Mouse (Mus musculus) urinary bladder, adult 2 months (tissue): Measurements from ENCODE around the gene Vpreb3. TPM values are rescaled to one million over a fixed set of nuclear protein-coding genes. Genes with fewer than 3 reads are reported as not detected.
"Not testable (repeated sequence)": the region's sequence is repeated elsewhere in the genome, so short reads cannot be mapped to it uniquely, and the experiment has no call there.

ENCODE experiments used
- DNase-seq: peaks from one replicate; pipeline ENCODE4 v3.0.0; 2022; ENCODE audit warnings: low spot score
- polyA plus RNA-seq: library from polyadenylated mRNA; depleted of rRNA; stranded (reverse); fragments of >200 nt; gene quantifications from 2 replicates; pipeline ENCODE4 v1.2.3, GENCODE M21; 2012; rRNA removed

The Vpreb3 gene
- polyA plus RNA-seq, 1 experiment = not detected

GRCm38 (mm10) chr10:75973846-75974245 is 31.0 kb downstream of the Vpreb3 start:
- no peak for DNase-seq

GRCm38 (mm10) chr10:75975216-75975615 is 32.4 kb downstream of the Vpreb3 start:
- DNase-seq = no peak

- no peak for DNase-seq
Measured at GRCm38 (mm10) chr10:75978119-75978834, 35.4 kb downstream of the Vpreb3 start.

- DNase-seq = no peak
Measured at GRCm38 (mm10) chr10:75978835-75979157, 35.9 kb downstream of the Vpreb3 start.

GRCm38 (mm10) chr10:75979432-75979831 is 36.6 kb downstream of the Vpreb3 start:
- no peak for DNase-seq

GRCm38 (mm10) chr10:75990430-75991042 is 47.7 kb downstream of the Vpreb3 start:
- DNase-seq = no peak

- no peak for DNase-seq
Measured at GRCm38 (mm10) chr10:75993616-75994240, 50.9 kb downstream of the Vpreb3 start.

- not testable (repeated sequence) for DNase-seq
Measured at GRCm38 (mm10) chr10:75994531-75995210, 51.8 kb downstream of the Vpreb3 start.

- DNase-seq = no peak
Measured at GRCm38 (mm10) chr10:75995463-75995862, 52.6 kb downstream of the Vpreb3 start.

- no peak for DNase-seq
Measured at GRCm38 (mm10) chr10:75996315-75996714, 53.5 kb downstream of the Vpreb3 start.

Other genes starting within 250 kb of the Vpreb3 start
- 32.9 and 41.2 TPM in 2 replicates for gene Cabin1, start 178.7 kb upstream of the Vpreb3 start, polyA plus RNA-seq
- 54.4 and 60.6 TPM in 2 replicates for gene Ddt, start 169.6 kb upstream of the Vpreb3 start, polyA plus RNA-seq
- 0.40 and 0.74 TPM in 2 replicates for gene Gm20441, start 162.1 kb upstream of the Vpreb3 start, polyA plus RNA-seq
- gene Gstt3, start 161.6 kb upstream of the Vpreb3 start, polyA plus RNA-seq = 130 and 148 TPM in 2 replicates
- 160 and 208 TPM in 2 replicates for gene Gstt1, start 144.5 kb upstream of the Vpreb3 start, polyA plus RNA-seq
- 0.11 TPM in 1 of 2 replicates, not detected in the other for gene Gstt4, start 120.5 kb upstream of the Vpreb3 start, polyA plus RNA-seq
- 107 and 144 TPM in 2 replicates for gene Gstt2, start 105.6 kb upstream of the Vpreb3 start, polyA plus RNA-seq
- 542 and 602 TPM in 2 replicates for gene Mif, start 82.8 kb upstream of the Vpreb3 start, polyA plus RNA-seq
- 1.0 and 1.2 TPM in 2 replicates for gene Derl3, start 49.6 kb upstream of the Vpreb3 start, polyA plus RNA-seq
- 41.7 and 46.8 TPM in 2 replicates for gene Smarcb1, start 21.4 kb upstream of the Vpreb3 start, polyA plus RNA-seq
- gene Chchd10, start 9.9 kb upstream of the Vpreb3 start, polyA plus RNA-seq = 140 and 179 TPM in 2 replicates
- gene Mmp11, start 6.6 kb upstream of the Vpreb3 start, polyA plus RNA-seq = 18.8 and 20.1 TPM in 2 replicates
- not detected in 2 replicates for gene Gm867, start 2.4 kb upstream of the Vpreb3 start, polyA plus RNA-seq
- gene Gm5134, start 11.5 kb downstream of the Vpreb3 start, polyA plus RNA-seq = 0.04 and 0.10 TPM in 2 replicates
- gene Zfp280b, start 89.6 kb downstream of the Vpreb3 start, polyA plus RNA-seq = 8.6 TPM in 2 replicates
- not detected in 2 replicates for gene Slc5a4b, start 167.9 kb downstream of the Vpreb3 start, polyA plus RNA-seq
- not detected in 2 replicates for gene Slc5a4a, start 204.4 kb downstream of the Vpreb3 start, polyA plus RNA-seq